In the genomic region with DNA sequence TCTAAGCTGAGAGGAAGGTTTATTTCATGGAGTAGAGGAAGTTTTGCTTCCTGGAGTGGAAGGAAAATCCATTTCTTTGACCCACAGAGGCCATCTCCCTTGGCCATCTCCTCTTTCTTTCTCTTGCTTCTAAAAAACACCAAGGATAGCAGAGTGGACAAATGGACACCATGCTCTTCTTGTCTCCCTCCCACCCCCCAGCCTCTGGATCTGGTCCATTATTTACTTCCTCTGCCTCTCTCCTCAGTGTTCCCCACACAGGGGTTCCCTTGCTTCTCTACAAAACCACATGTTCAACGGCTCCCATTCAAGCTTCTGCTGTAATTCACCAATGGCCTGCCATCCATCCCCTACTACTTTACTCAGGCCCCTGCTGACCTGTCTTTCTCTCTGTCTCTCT, we compare ENCODE assay signal across 23 mouse cellular contexts. TPM values are rescaled to one million over a fixed set of nuclear protein-coding genes. Genes with fewer than 3 reads are reported as not detected.
DNase-seq lines count a peak whose midpoint lies in the region; ATAC-seq lines count a peak whose summit lies in the region.
"Had no signal": no experiment of that assay in that cellular context is flagged by ENCODE, and none has a peak within 500 bp of the region (broad histone marks: within the 10 kb centered on the region; RNA-seq: fewer than 3 reads in every experiment).

No protein-coding gene starts in this region.

- H3K9ac ChIP-seq in kidney, embryonic 15.5 days, result no peak overlapping the region
- H3K9ac ChIP-seq in liver, embryonic 11.5 days (ENCODE audit: low read depth, low read length), result no peak overlapping the region
- H3K9ac ChIP-seq: hindbrain, embryonic 12.5 days; limb, embryonic 12.5 days; liver, embryonic 12.5 days; neural tube, embryonic 12.5 days had no signal

- no peaks in the 10 kb centered on the region for H3K27me3 ChIP-seq in kidney, embryonic 15.5 days
- no peaks in the 10 kb centered on the region for H3K27me3 ChIP-seq in liver, embryonic 11.5 days (replicated peaks; ENCODE audit: control insufficient read depth, insufficient read depth, low read length)
- H3K27me3 ChIP-seq: hindbrain, embryonic 12.5 days; limb, embryonic 12.5 days; liver, embryonic 12.5 days; neural tube, embryonic 12.5 days had no signal

- DNase-seq in heart, adult 11 months, result peak; percentile 86
- DNase-seq in heart, postnatal 10 days, result no peak
- DNase-seq in kidney, postnatal 4 days, result no peak
- peak; percentile 24 for DNase-seq in thymus, postnatal 25 days
- no peak for DNase-seq in thymus, postnatal 0 days (ENCODE audit: low spot score)
- no peak for DNase-seq in liver, embryonic 11.5 days (ENCODE audit: low spot score)
- DNase-seq: adrenal gland, adult 8-10 months; cerebellum, adult 8-10 months; kidney, adult 18-20 months; kidney, postnatal 14 days; lung, adult 2 months; midbrain, embryonic 14.5 days; right cerebral cortex, postnatal 14 days had no signal

- no peak overlapping the region for H3K4me2 ChIP-seq in kidney, embryonic 15.5 days
- no peak overlapping the region for H3K4me2 ChIP-seq in liver, embryonic 11.5 days
- H3K4me2 ChIP-seq: hindbrain, embryonic 12.5 days; limb, embryonic 12.5 days; liver, embryonic 12.5 days; neural tube, embryonic 12.5 days had no signal

- H3K4me1 ChIP-seq in kidney, embryonic 15.5 days, result peaks cover 50% of the 10 kb centered on the region
- peaks cover 8% of the 10 kb centered on the region for H3K4me1 ChIP-seq in liver, embryonic 11.5 days (replicated peaks; ENCODE audit: control insufficient read depth, insufficient read depth, low read length)

- 58% methylated on average over 1 of the region's 1 CpGs for WGBS in kidney, embryonic 15.5 days
- WGBS in liver, embryonic 11.5 days, result 67% methylated on average over 1 of the region's 1 CpGs

- no peaks in the 10 kb centered on the region for H3K36me3 ChIP-seq in kidney, embryonic 15.5 days
- no peaks in the 10 kb centered on the region for H3K36me3 ChIP-seq in liver, embryonic 11.5 days (ENCODE audit: control insufficient read depth, insufficient read depth, low read length)
- H3K36me3 ChIP-seq: embryonic facial prominence, embryonic 10.5 days; forebrain, embryonic 10.5 days; G1E; hindbrain, embryonic 12.5 days; limb, embryonic 12.5 days; liver, embryonic 12.5 days; neural tube, embryonic 12.5 days had no signal

- intact Hi-C loops in heart, postnatal 10 days (cut with DNase I), result no loop called here

- H3K4me3 ChIP-seq in kidney, embryonic 15.5 days (replicated peaks), result no peak overlapping the region
- H3K4me3 ChIP-seq in liver, embryonic 11.5 days (ENCODE audit: low read depth, low read length), result no peak overlapping the region
- H3K4me3 ChIP-seq: embryonic facial prominence, embryonic 10.5 days; forebrain, embryonic 10.5 days; hindbrain, embryonic 12.5 days; limb, embryonic 12.5 days; liver, embryonic 12.5 days; neural tube, embryonic 12.5 days had no signal

- ATAC-seq in kidney, embryonic 15.5 days (replicated peaks; ENCODE audit: low FRiP score), result no peak
- no peak for ATAC-seq in liver, embryonic 11.5 days (replicated peaks; ENCODE audit: low FRiP score)
- ATAC-seq: inflammation-experienced regulatory T-cells, adult 6 months had no signal

- H3K9me3 ChIP-seq in kidney, embryonic 15.5 days (replicated peaks), result no peaks in the 10 kb centered on the region
- no peaks in the 10 kb centered on the region for H3K9me3 ChIP-seq in liver, embryonic 11.5 days (ENCODE audit: control insufficient read depth, low read length)
- H3K9me3 ChIP-seq: embryonic facial prominence, embryonic 10.5 days; forebrain, embryonic 10.5 days; G1E; hindbrain, embryonic 12.5 days; limb, embryonic 12.5 days; liver, embryonic 12.5 days; neural tube, embryonic 12.5 days had no signal

- H3K27ac ChIP-seq in kidney, embryonic 15.5 days, result peak overlapping the region; percentile 83; the same call in 1 of the 2 replicates
- H3K27ac ChIP-seq in liver, embryonic 11.5 days (ENCODE audit: low read depth, low read length), result no peak overlapping the region
- H3K27ac ChIP-seq: embryonic facial prominence, embryonic 10.5 days; hindbrain, embryonic 12.5 days; limb, embryonic 12.5 days; liver, embryonic 12.5 days; neural tube, embryonic 12.5 days; stomach, postnatal 0 days had no signal

RNA-seq across cellular contexts. Expression of a gene that starts 32.4 kb away (rescaled TPM):
- 10 to 100 TPM; 21.5 to 24.0 TPM for total RNA-seq in heart, postnatal 10 days (2021)
- 23.3 and 23.9 TPM in 2 replicates for polyA plus RNA-seq in kidney, embryonic 15.5 days (2015; fragmentation: Nextera tagmentation; extraction: Ambion mirVana)
- 22.0 and 31.2 TPM in 2 replicates for polyA plus RNA-seq in thymus, postnatal 0 days (2015; fragmentation: Nextera tagmentation; extraction: Ambion mirVana)
- polyA plus RNA-seq in liver, embryonic 11.5 days (2014; fragmentation: Nextera tagmentation; extraction: Ambion mirVana), result 9.5 and 10.1 TPM in 2 replicates
- polyA plus RNA-seq: G1E had no signal

Comparison
In these comparisons a context has a peak if more than half of its experiments do, and no peak if none do; other contexts are left out.
1. DNase-seq: peak in heart, adult 11 months (single experiment) and thymus, postnatal 25 days (single experiment); none in heart, postnatal 10 days (0 of 2), kidney, postnatal 4 days (0 of 2), thymus, postnatal 0 days (single experiment) and liver, embryonic 11.5 days (single experiment).